Mouse (Mus musculus): ENCODE data around the gene Gm10696. TPM values are rescaled to one million over a fixed set of nuclear protein-coding genes. Genes with fewer than 3 reads are reported as not detected.
"Not testable (repeated sequence)": the region's sequence is repeated elsewhere in the genome, so short reads cannot be mapped to it uniquely, and the experiment has no call there.

The Gm10696 gene
- not detected in 2 replicates for polyA plus RNA-seq (2012; rRNA removed)

- not testable (repeated sequence) for H3K4me3 ChIP-seq (replicated peaks; ENCODE audit: extremely low read depth, low read depth, low read length); H3K4me1 ChIP-seq (ENCODE audit: control insufficient read depth, insufficient read depth, low read length); DNase-seq
- WGBS: 93% methylated on average over 1 of the region's 1 CpGs
These were observed at the start of gene Gm10696 for GRCm38 (mm10) chr3:94178093-94178492. Gene Gm10696 (minus strand): TSS chr3:94178193.

GRCm38 (mm10) chr3:94196414-94196813, 18.4 kb upstream of the Gm10696 start, which contains the start of gene Gm5286:
Gene Gm5286 (plus strand): TSS chr3:94196714.
- WGBS: 75% methylated on average over 3 of the region's 4 CpGs
- H3K4me3 ChIP-seq (replicated peaks; ENCODE audit: extremely low read depth, low read depth, low read length); H3K4me1 ChIP-seq (ENCODE audit: control insufficient read depth, insufficient read depth, low read length); DNase-seq: not testable (repeated sequence)

- H3K4me3 ChIP-seq (replicated peaks; ENCODE audit: extremely low read depth, low read depth, low read length); H3K4me1 ChIP-seq (ENCODE audit: control insufficient read depth, insufficient read depth, low read length); DNase-seq: not testable (repeated sequence)
These were observed 10.6 kb downstream of the Gm10696 start for GRCm38 (mm10) chr3:94167351-94167750.

Other genes with a start within 250 kb of the Gm10696 start
- not detected in 2 replicates for gene Gm9117, start 234.7 kb downstream of the Gm10696 start, polyA plus RNA-seq (2012; rRNA removed)
- gene Tdpoz5, start 216.9 kb downstream of the Gm10696 start, polyA plus RNA-seq (2012; rRNA removed): not detected in 2 replicates
- not detected in 2 replicates for gene Gm9125, start 123.3 kb downstream of the Gm10696 start, polyA plus RNA-seq (2012; rRNA removed)
- gene Gm10697, start 105.5 kb downstream of the Gm10696 start, polyA plus RNA-seq (2012; rRNA removed): not detected in 2 replicates
- not detected in 2 replicates for gene Gm5286, start 18.5 kb upstream of the Gm10696 start, polyA plus RNA-seq (2012; rRNA removed)
- gene Gm4778, start 85.8 kb upstream of the Gm10696 start, polyA plus RNA-seq (2012; rRNA removed): not detected in 2 replicates
- 1.2 and 2.1 TPM in 2 replicates for gene Them4, start 131.9 kb upstream of the Gm10696 start, polyA plus RNA-seq (2012; rRNA removed)
- 0.26 and 24.4 TPM in 2 replicates for gene Them5, start 163.9 kb upstream of the Gm10696 start, polyA plus RNA-seq (2012; rRNA removed)
- gene C2cd4d, start 184.2 kb upstream of the Gm10696 start, polyA plus RNA-seq (2012; rRNA removed): 0.37 and 0.83 TPM in 2 replicates
- gene Rorc, start 194.6 kb upstream of the Gm10696 start, polyA plus RNA-seq (2012; rRNA removed): 6.3 and 7.9 TPM in 2 replicates
- gene Lingo4, start 220.3 kb upstream of the Gm10696 start, polyA plus RNA-seq (2012; rRNA removed): 0.12 and 0.17 TPM in 2 replicates
- gene Tdrkh, start 235.1 kb upstream of the Gm10696 start, polyA plus RNA-seq (2012; rRNA removed): 0.17 and 0.44 TPM in 2 replicates

Measured in lung, adult 2 months (tissue).